31 mouse cellular contexts compared by ENCODE assay signal in the genomic region with DNA sequence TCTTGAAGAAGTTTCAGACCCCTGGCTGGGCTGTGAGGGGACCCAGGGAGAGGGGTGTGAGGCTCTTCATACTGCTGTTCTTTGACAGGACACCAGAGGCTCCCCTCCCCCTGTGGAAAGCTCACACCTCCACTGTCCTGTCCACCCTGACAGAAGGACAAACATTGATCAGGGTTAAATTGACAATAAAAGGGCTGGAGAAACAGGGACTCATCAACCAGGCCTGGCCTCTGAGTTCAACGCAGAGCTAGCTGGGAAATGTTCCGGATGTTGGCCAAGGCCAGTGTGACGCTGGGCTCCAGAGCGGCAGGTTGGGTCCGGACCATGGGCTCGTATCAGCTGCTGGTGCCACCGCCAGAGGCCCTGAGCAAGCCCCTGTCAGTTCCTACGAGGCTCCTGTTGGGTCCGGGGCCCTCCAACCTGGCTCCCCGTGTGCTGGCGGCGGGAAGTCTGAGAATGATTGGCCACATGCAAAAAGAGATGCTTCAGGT. TPM values are rescaled to one million over a fixed set of nuclear protein-coding genes. Genes with fewer than 3 reads are reported as not detected.
DNase-seq lines count a peak whose midpoint lies in the region; ATAC-seq and TF ChIP-seq lines count a peak whose summit lies in the region.
"Had no signal": no experiment of that assay in that cellular context is flagged by ENCODE, and none has a peak within 500 bp of the region (broad histone marks: within the 10 kb centered on the region; RNA-seq: fewer than 3 reads in every experiment).

A gene (plus strand): TSS at position 205 of the 491 bp plus-strand sequence.

- no peaks in the 10 kb centered on the region; the same call in 1 of the 2 replicates for H3K27me3 ChIP-seq in liver, embryonic 15.5 days
- no peaks in the 10 kb centered on the region for H3K27me3 ChIP-seq in liver, postnatal 0 days (ENCODE audit: insufficient read depth, low read length)
- peaks cover 66% of the 10 kb centered on the region; the same call in 1 of the 2 replicates for H3K27me3 ChIP-seq in heart, embryonic 10.5 days (ENCODE audit: insufficient read depth, poor library complexity, severe bottlenecking)
- H3K27me3 ChIP-seq: embryonic facial prominence, embryonic 13.5 days; forebrain, embryonic 12.5 days; forebrain, embryonic 15.5 days; hindbrain, embryonic 12.5 days; hindbrain, embryonic 15.5 days had no signal

- H3K4me3 ChIP-seq in liver, embryonic 15.5 days (replicated peaks) = no peak within 1 kb of the TSS
- peak within 1 kb of the TSS; percentile 35 for H3K4me3 ChIP-seq in liver, postnatal 0 days (ENCODE audit: low read depth, low read length)
- no peak within 1 kb of the TSS for H3K4me3 ChIP-seq in heart, embryonic 10.5 days
- H3K4me3 ChIP-seq: embryonic facial prominence, embryonic 10.5 days; embryonic facial prominence, embryonic 13.5 days; erythroblast, embryonic 14.5 days; forebrain, embryonic 12.5 days; forebrain, embryonic 15.5 days; heart, embryonic 13.5 days; hindbrain, embryonic 12.5 days; hindbrain, embryonic 15.5 days had no signal

- ATAC-seq in liver, embryonic 15.5 days (ENCODE audit: insufficient read depth) = no peak
- peak; percentile 66 for ATAC-seq in liver, postnatal 0 days
- ATAC-seq: forebrain, embryonic 15.5 days had no signal

- 58% methylated on average over 12 of the region's 12 CpGs for WGBS in liver, embryonic 15.5 days (ENCODE audit: insufficient replicate concordance)
- WGBS in liver, postnatal 0 days (ENCODE audit: insufficient replicate concordance) = 66% methylated on average over 12 of the region's 12 CpGs
- 80% methylated on average over 12 of the region's 12 CpGs for WGBS in heart, embryonic 10.5 days

- H3K36me3 ChIP-seq in liver, embryonic 15.5 days (replicated peaks) = no peaks in the 10 kb centered on the region
- no peaks in the 10 kb centered on the region for H3K36me3 ChIP-seq in liver, postnatal 0 days (replicated peaks; ENCODE audit: insufficient read depth, low read length)
- no peaks in the 10 kb centered on the region for H3K36me3 ChIP-seq in heart, embryonic 10.5 days
- H3K36me3 ChIP-seq: embryonic facial prominence, embryonic 10.5 days; embryonic facial prominence, embryonic 13.5 days; forebrain, embryonic 12.5 days; forebrain, embryonic 15.5 days; heart, embryonic 13.5 days; hindbrain, embryonic 12.5 days; hindbrain, embryonic 15.5 days had no signal

- peak; percentile 43 for TF ChIP-seq CTCF in liver, postnatal 0 days (IDR thresholded peaks at IDR 0.05; ENCODE audit: low read depth)

- H3K4me1 ChIP-seq in liver, embryonic 15.5 days (replicated peaks) = 0 out of 2 replicates have a peak, but pooled peaks cover 4% of the 10 kb centered on the region
- peaks cover 18% of the 10 kb centered on the region; the same call in 1 of the 2 replicates for H3K4me1 ChIP-seq in liver, postnatal 0 days (ENCODE audit: insufficient read depth)
- H3K4me1 ChIP-seq in heart, embryonic 10.5 days = peaks cover 35% of the 10 kb centered on the region
- H3K4me1 ChIP-seq: embryonic facial prominence, embryonic 13.5 days; forebrain, embryonic 12.5 days; forebrain, embryonic 15.5 days; hindbrain, embryonic 12.5 days; hindbrain, embryonic 15.5 days had no signal

- H3K9me3 ChIP-seq in liver, embryonic 15.5 days (replicated peaks) = no peaks in the 10 kb centered on the region
- no peaks in the 10 kb centered on the region for H3K9me3 ChIP-seq in liver, postnatal 0 days (ENCODE audit: low read length)
- H3K9me3 ChIP-seq in heart, embryonic 10.5 days = no peaks in the 10 kb centered on the region
- H3K9me3 ChIP-seq: embryonic facial prominence, embryonic 10.5 days; embryonic facial prominence, embryonic 13.5 days; forebrain, embryonic 12.5 days; forebrain, embryonic 15.5 days; heart, embryonic 13.5 days; hindbrain, embryonic 12.5 days; hindbrain, embryonic 15.5 days had no signal

- peak within 1 kb of the TSS; percentile 38; the same call in 1 of the 2 replicates for H3K27ac ChIP-seq in liver, embryonic 15.5 days (replicated peaks)
- H3K27ac ChIP-seq in liver, postnatal 0 days (ENCODE audit: low read depth) = peak within 1 kb of the TSS; percentile 95
- H3K27ac ChIP-seq in heart, embryonic 10.5 days = no peak within 1 kb of the TSS
- H3K27ac ChIP-seq: embryonic facial prominence, embryonic 10.5 days; embryonic facial prominence, embryonic 13.5 days; forebrain, embryonic 12.5 days; forebrain, embryonic 15.5 days; heart, embryonic 13.5 days; hindbrain, embryonic 12.5 days; hindbrain, embryonic 15.5 days had no signal

- H3K9ac ChIP-seq in liver, embryonic 15.5 days = no peak within 1 kb of the TSS
- H3K9ac ChIP-seq in liver, postnatal 0 days (replicated peaks) = peak within 1 kb of the TSS; percentile 64
- H3K9ac ChIP-seq: embryonic facial prominence, embryonic 13.5 days; forebrain, embryonic 12.5 days; forebrain, embryonic 15.5 days; heart, embryonic 13.5 days; hindbrain, embryonic 12.5 days; hindbrain, embryonic 15.5 days had no signal

- H3K4me2 ChIP-seq in liver, embryonic 15.5 days = no peak within 1 kb of the TSS
- peak within 1 kb of the TSS; percentile 62 for H3K4me2 ChIP-seq in liver, postnatal 0 days (ENCODE audit: low read depth, low read length)
- H3K4me2 ChIP-seq: embryonic facial prominence, embryonic 13.5 days; forebrain, embryonic 12.5 days; forebrain, embryonic 15.5 days; heart, embryonic 13.5 days; hindbrain, embryonic 12.5 days; hindbrain, embryonic 15.5 days had no signal

- DNase-seq in adrenal gland, postnatal 10 days = no peak
- no peak for DNase-seq in adrenal gland, postnatal 36 days
- no peak for DNase-seq in liver
- DNase-seq in liver, postnatal 0 days = peak; percentile 68
- no peak for DNase-seq in heart, embryonic 10.5 days (ENCODE audit: low spot score)
- DNase-seq: adrenal gland, adult 2 months; cerebellum, adult 11-12 months; cerebellum, adult 8-10 months; cerebellum, postnatal 10 days; cerebellum, postnatal 36 days; embryo, embryonic 11 days; gastrocnemius, postnatal 25 days; heart, adult 18-20 months; heart, postnatal 14 days had no signal

- TF ChIP-seq EP300 in liver, postnatal 0 days (IDR thresholded peaks at IDR 0.05; ENCODE audit: low read depth) = peak; percentile 46; the same call in 1 of the 2 replicates

RNA-seq across cellular contexts. Expression of the gene that starts here (rescaled TPM):
- 10 to 100 TPM; 20.0 to 46.3 TPM for total RNA-seq in adrenal gland, postnatal 10 days (2021)
- not detected for total RNA-seq in adrenal gland, postnatal 36 days (2021)
- polyA plus RNA-seq in liver, embryonic 15.5 days (2015; fragmentation: Nextera tagmentation; extraction: Ambion mirVana) = 12.3 and 14.8 TPM in 2 replicates
- polyA plus RNA-seq in liver, postnatal 0 days (2015; fragmentation: Nextera tagmentation; extraction: Ambion mirVana) = 443 and 456 TPM in 2 replicates
- 0.50 TPM in 1 of 2 replicates, not detected in the other for polyA plus RNA-seq in heart, embryonic 10.5 days (2016; fragmentation: Nextera tagmentation; extraction: Ambion mirVana)
- total RNA-seq: gastrocnemius, adult 8-10 months; gastrocnemius, postnatal 25 days; heart, adult 18-20 months; heart, postnatal 14 days; hematopoietic stem cell, adult 5-6 weeks; MEL had no signal
- polyA plus RNA-seq: brain, embryonic 14.5 days; cortical plate, adult 2 months; embryonic facial prominence, embryonic 10.5 days; embryonic facial prominence, embryonic 13.5 days; forebrain, embryonic 12.5 days; forebrain, embryonic 15.5 days; gonadal fat pad, adult 2 months; heart, embryonic 13.5 days; heart, embryonic 16.5 days; hindbrain, embryonic 12.5 days; hindbrain, embryonic 15.5 days; intestine, embryonic 14.5 days had no signal

Comparison
In these comparisons a context has a peak if more than half of its experiments do, and no peak if none do; other contexts are left out.
1. RNA of the gene that starts here (total RNA-seq): 20.0 to 46.3 TPM in adrenal gland, postnatal 10 days; not detected in adrenal gland, postnatal 36 days; every median in the first group is over 10 times any median in the second.
2. RNA of the gene that starts here (polyA plus RNA-seq): 443 to 456 TPM in liver, postnatal 0 days; 12.3 to 14.8 TPM in liver, embryonic 15.5 days and 0.50 TPM in heart, embryonic 10.5 days; every median in the first group is over 10 times any median in the second.